Mouse (Mus musculus) MEL (cell line): ENCODE measurements around the gene Rgs18.

Experiments
- BHLHE40 ChIP-seq: IDR thresholded peaks from 2 replicates; pipeline ENCODE4 v1.6.1; 2012; ENCODE audit warnings: low read depth, mild to moderate bottlenecking, inconsistent platforms, low read length, improper control_type of control experiment, borderline replicate concordance
- CTCF ChIP-seq, 3 experiments: IDR thresholded peaks in 2 of 3; conservative IDR thresholded peaks in 1 of 3; 2 replicates each; pipeline ENCODE4 v1.5.1; 2011 to 2012; ENCODE audit warnings: low read length in 3 of 3, low read depth in 2 of 3, mild to moderate bottlenecking in 2 of 3, improper control_type of control experiment in 1 of 3, inconsistent platforms in 1 of 3, mixed read lengths in 1 of 3, moderate library complexity in 1 of 3; ENCODE audit not compliant: control insufficient read depth in 1 of 3, insufficient read depth in 1 of 3, poor library complexity in 1 of 3, severe bottlenecking in 1 of 3
- ELF1 ChIP-seq: IDR thresholded peaks from 2 replicates; pipeline ENCODE4 v1.6.1; 2014; ENCODE audit warnings: low read depth, mild to moderate bottlenecking, inconsistent platforms, low read length, improper control_type of control experiment, moderate library complexity
- ETS1 ChIP-seq: IDR thresholded peaks from 2 replicates; pipeline ENCODE4 v1.6.1; 2012; ENCODE audit warnings: low read depth, mild to moderate bottlenecking, inconsistent platforms, low read length, improper control_type of control experiment, moderate library complexity
- GATA1 ChIP-seq: IDR thresholded peaks from 2 replicates; pipeline ENCODE4 v1.6.1; 2011; ENCODE audit warnings: low read depth, low read length, improper control_type of control experiment
- MYB ChIP-seq: IDR thresholded peaks from 2 replicates; pipeline ENCODE4 v1.6.1; 2011; ENCODE audit warnings: mild to moderate bottlenecking, low read depth, low read length, improper control_type of control experiment
- POLR2A ChIP-seq, 2 experiments: IDR thresholded peaks; 2 replicates each; pipeline ENCODE4 v1.6.1; 2011 to 2012; ENCODE audit warnings: low read length in 2 of 2, mild to moderate bottlenecking in 2 of 2, control low read depth in 1 of 2, improper control_type of control experiment in 1 of 2, low read depth in 1 of 2, moderate library complexity in 1 of 2; ENCODE audit not compliant: control insufficient read depth in 1 of 2, insufficient read depth in 1 of 2, poor library complexity in 1 of 2
- TCF12 ChIP-seq: IDR thresholded peaks from 2 replicates; pipeline ENCODE4 v1.6.1; 2014; ENCODE audit warnings: low read depth, mild to moderate bottlenecking, inconsistent platforms, low read length, improper control_type of control experiment, moderate library complexity
- ZNF384 ChIP-seq: IDR thresholded peaks from 2 replicates; pipeline ENCODE4 v1.6.1; 2012; ENCODE audit warnings: low read depth, mild to moderate bottlenecking, inconsistent platforms, low read length, improper control_type of control experiment

GRCm38 (mm10) chr1:144720736-144721135 is 54.5 kb downstream of the Rgs18 start:
- no peak for TF ChIP-seq CTCF (IDR thresholded peaks at IDR 0.05 in 2 of 3, conservative IDR thresholded peaks at IDR 0.05 in 1 of 3; ENCODE audit: control insufficient read depth in 1 of 3, insufficient read depth in 1 of 3, low read depth in 2 of 3, low read length in 3 of 3, poor library complexity in 1 of 3, severe bottlenecking in 1 of 3)
- TF ChIP-seq POLR2A (IDR thresholded peaks at IDR 0.05; ENCODE audit: control insufficient read depth in 1 of 2, insufficient read depth in 1 of 2, low read depth in 1 of 2, low read length in 2 of 2, poor library complexity in 1 of 2) = no peak
- TF ChIP-seq BHLHE40 = no peak
- no peak for TF ChIP-seq ETS1
- TF ChIP-seq MYB = no peak
- no peak for TF ChIP-seq ELF1
- TF ChIP-seq GATA1 = no peak
- TF ChIP-seq TCF12 = no peak
- no peak for TF ChIP-seq ZNF384
